Mouse (Mus musculus): Measurements from ENCODE around the gene Lactbl1. TPM values are rescaled to one million over a fixed set of nuclear protein-coding genes. Genes with fewer than 3 reads are reported as not detected.
A peak's percentile ranks its signal among the peaks of the same experiment; 100 is the strongest.

The Lactbl1 gene
- total RNA-seq, 2 experiments from 2014 or later: 0.15 TPM; not detected in 1

DNA sequence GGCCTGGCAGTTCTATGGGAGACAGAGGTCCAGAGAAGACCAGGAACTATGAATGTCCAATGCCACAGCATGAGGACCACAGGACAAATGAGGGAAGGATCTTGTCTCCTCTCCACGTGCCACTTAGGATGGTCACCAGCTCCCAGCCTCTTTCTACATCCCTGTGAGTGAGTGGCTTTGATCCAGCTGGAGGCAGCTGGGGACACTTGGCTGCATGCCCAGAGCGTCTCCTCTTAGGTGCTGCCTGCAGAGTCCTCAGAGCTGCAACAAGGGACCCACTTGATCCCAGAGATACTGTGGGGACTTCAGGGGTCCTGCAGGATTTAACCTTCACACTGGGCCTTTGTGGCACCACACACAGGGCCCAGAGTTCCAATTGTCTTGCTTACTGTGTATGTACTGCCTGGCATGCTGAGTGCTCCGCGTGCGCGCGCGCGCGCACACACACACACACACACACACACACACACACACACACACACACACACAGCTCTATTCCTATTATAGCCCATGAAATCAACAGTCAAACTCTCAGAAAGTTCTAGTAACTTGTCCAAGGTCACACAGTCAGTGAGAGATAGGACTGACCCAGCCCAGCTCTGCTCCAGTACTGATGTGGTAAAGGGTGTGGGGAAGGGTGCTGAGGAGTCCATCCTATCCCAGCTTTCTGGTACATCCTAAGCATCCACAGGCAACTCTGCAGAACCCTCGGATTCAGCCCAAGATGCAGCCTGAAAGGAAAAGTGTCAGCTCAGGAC, 9.0 kb downstream of the Lactbl1 start:
- intact Hi-C loops (cut with DNase I): no loop called here
- DNase-seq (ENCODE audit: low spot score in 2 of 2): no peak

DNA sequence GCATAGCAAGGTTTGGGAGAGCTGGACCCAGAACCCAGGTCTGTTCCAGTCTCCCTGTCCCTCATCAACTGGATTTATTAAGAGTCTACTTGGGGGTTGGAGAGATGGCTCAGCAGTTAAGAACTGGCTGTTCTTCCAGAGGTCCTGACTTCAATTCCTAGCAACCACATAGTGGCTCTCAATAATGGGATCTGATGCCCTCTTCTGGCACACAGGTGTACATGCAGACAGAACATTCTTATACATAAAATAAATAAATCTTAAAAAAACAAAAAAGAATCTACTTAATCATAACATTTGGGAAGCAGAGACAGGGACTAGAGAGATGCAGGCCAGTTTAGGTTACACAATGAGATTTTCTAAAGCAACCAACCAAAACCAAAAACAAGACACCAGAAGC, 13.6 kb downstream of the Lactbl1 start:
- DNase-seq (ENCODE audit: low spot score in 2 of 2): no peak
- intact Hi-C loops (cut with DNase I): no loop called here

DNA sequence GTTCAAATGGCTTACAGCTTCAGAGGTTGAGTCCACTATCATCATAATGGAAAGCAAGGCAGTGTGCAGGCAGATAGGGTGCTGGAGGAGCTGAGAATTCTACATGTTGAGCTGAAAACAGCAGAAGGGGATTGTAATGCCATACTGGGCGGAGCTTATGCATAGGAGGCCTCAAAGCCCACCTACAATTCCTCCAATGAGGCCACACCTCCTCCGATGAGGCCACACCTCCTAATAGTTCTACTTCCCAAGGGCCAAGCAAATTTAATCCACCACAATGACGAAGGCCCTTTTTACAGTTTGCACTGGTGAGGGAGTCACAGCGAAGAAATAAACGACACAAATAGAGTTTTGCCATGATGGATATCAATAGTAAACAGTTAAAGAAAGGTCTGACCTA, 14.1 kb downstream of the Lactbl1 start:
- intact Hi-C loops (cut with DNase I): no loop called here
- DNase-seq (ENCODE audit: low spot score in 2 of 2): no peak

DNA sequence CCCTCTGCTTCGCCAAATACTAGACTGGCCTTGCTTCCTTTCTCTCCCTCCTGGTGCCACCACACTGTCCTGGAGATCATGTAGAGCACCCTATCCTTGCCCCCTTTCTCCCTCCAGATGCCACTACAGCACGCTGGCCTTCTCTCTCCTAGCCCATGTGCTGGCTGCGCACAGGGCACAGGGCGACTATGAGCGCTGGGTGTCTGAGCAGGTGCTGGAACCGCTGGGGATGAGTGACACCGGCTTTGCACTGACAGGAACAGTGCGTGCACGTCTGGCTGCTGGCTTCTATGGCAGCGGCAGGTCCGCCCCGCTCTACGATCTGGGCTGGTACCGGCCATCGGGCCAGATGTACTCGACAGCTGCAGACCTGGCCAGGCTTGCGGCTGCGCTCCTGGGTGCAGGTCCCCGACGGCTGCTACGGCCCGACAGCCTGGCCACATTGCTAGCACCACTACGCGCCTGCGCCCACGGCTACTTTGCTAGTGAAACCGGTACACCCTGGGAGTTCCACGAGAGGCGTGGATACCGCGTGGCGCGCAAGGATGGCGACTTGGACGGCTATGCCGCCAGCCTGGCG, 14.7 kb downstream of the Lactbl1 start:
- intact Hi-C loops (cut with DNase I): no loop called here
- DNase-seq (ENCODE audit: low spot score in 2 of 2): no peak

DNA sequence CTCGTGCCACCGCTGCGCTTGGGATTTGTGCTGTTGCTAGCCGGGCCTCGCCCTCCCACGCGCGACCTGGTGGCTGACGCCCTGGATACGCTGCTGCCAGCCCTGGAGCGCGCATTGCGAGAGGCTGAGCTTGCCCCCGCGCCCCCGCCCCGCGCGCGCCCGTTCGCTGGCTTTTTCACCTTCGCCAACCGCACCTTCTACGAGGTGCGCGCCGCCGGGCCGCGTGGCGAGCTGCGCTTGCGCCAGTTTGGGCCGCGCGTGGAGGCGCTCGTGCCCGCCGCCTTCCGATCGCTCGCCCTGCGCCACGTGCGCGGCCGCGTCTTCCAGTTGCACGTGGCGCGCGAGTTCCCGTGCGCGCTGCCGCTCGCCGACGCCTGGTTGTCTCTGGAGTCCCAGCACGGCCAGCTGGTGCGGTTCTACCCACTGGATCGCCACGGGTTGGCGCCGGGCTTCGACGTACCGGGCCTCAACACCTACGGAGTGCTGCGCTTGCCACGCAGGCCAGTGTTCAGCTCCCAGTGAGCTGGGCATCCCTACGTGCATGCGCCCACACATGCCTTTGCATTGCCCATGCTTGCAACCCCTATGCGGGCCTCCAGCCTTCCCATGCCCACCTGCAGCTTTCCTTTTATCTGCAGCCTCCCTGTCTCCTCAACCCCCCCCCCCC, 15.3 kb downstream of the Lactbl1 start:
- intact Hi-C loops (cut with DNase I): no loop called here
- peak; percentile 80 to 85 for DNase-seq (ENCODE audit: low spot score in 2 of 2)

DNA sequence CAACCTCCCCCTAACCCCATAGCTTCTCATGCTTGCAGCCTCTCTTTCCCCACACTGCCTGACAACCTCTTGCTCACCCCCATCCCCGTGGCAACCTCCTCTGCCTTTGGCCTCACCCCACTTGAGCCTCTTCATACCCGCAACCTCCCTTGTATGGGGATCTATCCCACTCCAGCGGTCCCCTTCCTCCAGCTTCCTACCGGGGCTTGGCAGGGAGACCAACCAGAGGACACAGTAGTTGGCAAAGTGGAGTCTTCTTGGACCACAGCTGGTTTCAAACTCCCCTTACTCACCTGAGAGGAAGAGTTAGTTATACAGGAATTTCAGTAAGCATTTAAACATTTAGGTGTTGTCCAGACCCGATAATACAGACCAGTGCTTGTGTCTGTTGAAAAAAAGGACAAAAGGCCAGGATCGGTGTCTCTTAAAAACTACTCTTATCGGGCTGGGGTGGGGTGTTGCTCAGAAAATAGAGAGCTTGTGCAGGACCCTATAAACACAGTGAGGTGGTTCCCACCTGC, 15.9 kb downstream of the Lactbl1 start:
- DNase-seq (ENCODE audit: low spot score in 2 of 2): no peak
- intact Hi-C loops (cut with DNase I): no loop called here

DNA sequence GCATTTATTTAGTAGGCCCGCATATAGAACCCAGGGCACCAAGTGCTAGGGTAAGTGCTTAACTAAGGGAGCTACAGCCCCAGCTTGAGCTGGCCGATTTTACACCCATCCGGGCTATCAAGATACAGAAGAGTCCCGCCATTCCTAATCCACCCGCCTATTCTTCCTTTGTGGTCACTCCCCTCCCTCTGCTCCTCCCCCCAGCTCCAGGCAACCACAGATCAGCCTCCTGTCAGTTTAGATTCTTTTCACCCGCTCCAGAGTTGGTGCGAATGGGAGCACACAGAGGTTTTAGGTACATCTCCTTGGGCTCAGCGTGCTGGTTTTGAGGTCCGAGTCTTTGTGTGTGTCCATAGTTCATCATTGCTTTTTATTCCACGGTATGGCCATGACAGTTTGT, 16.5 kb downstream of the Lactbl1 start:
- no peak for DNase-seq (ENCODE audit: low spot score in 2 of 2)

DNA sequence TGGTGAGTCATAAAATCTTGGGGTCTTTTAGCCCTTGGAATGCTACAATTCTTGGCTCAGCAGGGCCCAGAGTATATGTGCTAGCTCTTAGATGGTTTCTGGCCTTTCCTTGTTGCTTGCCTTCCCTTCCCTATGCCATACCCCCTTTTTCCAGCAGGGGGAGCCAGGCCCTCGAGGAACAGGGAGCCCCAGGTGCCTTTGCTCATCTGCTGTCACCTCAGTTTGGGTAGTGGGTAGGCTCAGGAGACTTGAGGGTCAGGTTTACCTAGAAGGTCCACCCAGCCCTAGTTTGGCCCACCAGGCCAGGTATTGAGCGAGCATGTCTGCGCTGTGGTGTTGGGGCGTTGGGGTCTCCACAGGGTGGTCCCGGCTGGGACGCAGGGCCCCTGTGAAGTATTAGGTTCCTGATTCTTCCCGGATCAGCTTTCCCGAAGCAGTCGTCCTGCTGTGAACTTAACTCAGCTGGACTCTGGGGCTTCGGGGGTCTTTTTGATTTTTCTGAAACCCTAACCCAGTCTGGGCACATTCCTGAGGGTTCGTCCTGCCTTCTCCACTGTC, 26.6 kb downstream of the Lactbl1 start:
- peak; percentile 82 to 88 for DNase-seq (ENCODE audit: low spot score in 2 of 2)
- intact Hi-C loops (cut with DNase I): loop anchor here (2.0 kb wide), 1 partner anchor 228 kb away; no protein-coding TSS in a partner anchor

More for the DNA sequence above, 16.5 kb downstream of the Lactbl1 start:
- intact Hi-C loops (cut with DNase I): no loop called here

DNA sequence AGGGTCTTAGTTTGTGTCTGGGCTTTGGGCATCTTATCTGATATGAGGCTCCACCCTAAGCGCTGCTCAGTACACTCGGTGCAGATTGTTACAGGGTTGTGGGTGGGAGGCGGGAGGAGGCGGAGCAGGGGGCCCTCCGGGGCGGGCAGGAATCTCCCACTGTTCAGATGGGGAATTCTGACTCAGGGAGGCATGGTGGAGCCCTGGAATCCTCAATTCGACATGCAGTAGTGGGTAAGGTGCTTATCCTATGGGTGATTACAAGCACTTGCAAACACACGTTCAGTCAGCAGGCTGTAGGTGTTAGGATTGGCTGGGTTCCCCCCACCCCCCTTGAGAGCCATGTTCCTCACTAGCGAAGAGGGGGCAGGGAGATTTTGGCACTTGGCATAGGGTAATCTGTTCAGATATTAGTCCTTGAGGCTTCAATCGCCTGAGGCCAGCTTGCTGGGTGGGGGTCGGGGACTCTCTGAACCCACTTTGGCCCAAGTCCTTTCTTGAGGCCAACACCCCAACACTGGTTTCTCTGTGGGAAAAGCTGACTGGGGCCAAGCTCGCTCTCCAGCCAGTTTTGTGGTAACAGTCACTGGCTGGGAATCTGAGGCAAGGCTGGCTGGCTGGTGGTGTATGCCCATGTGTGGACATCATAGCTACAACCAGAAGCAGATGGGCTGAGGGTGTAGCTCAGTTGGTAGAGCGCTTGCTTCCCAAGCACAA, 27.2 kb downstream of the Lactbl1 start:
- intact Hi-C loops (cut with DNase I): loop anchor here (2.0 to 5.0 kb wide), 2 partner anchors 227 to 423 kb away; no protein-coding TSS in a partner anchor
- no peak for DNase-seq (ENCODE audit: low spot score in 2 of 2)

DNA sequence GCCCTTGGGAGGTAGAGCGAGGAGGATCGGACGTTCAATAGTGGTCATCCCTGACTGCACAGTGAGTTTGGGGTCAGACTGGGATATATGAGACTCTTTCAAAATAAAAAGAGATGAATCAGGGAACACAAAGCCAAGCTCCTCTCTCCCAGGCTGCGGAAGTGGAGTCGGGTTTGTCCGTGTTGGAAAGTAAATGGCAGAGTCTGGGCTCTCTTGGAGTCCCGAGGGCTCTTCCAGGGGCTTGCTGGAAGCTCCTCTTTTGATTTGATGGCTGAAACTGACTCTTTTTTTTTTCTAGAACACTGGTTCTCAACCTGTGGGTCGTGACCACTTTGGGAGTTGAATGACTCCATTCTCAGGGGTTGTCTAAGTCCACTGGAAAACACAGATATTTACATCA, 27.8 kb downstream of the Lactbl1 start:
- intact Hi-C loops (cut with DNase I): loop anchor here (5.0 kb wide), 1 partner anchor 422 kb away; no protein-coding TSS in a partner anchor
- no peak for DNase-seq (ENCODE audit: low spot score in 2 of 2)

DNA sequence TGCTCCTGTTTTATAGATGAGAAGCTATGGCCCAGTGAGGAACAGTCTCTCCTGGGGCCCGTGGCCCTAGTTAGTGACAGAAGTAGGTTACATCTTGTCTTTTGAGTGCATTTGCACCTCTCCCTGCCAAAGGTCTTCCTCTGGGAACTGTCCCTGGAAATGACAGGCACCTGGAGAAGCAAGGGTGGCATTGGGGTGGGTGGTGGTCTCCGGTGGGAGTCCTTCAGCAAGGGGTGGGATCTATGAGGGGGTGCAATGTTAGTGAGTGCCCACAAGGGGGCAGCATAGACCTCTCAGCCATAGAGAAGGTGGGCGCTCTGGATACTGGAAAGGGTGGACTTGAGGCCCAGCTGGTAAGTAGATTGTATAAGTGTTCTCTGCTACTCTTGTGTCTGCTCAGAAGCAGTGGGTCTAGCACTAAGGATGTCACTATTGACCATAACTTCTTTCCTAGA, 29.0 kb downstream of the Lactbl1 start:
- intact Hi-C loops (cut with DNase I): loop anchor here (5.0 kb wide), 1 partner anchor 421 kb away; no protein-coding TSS in a partner anchor
- DNase-seq (ENCODE audit: low spot score in 2 of 2): no peak

DNA sequence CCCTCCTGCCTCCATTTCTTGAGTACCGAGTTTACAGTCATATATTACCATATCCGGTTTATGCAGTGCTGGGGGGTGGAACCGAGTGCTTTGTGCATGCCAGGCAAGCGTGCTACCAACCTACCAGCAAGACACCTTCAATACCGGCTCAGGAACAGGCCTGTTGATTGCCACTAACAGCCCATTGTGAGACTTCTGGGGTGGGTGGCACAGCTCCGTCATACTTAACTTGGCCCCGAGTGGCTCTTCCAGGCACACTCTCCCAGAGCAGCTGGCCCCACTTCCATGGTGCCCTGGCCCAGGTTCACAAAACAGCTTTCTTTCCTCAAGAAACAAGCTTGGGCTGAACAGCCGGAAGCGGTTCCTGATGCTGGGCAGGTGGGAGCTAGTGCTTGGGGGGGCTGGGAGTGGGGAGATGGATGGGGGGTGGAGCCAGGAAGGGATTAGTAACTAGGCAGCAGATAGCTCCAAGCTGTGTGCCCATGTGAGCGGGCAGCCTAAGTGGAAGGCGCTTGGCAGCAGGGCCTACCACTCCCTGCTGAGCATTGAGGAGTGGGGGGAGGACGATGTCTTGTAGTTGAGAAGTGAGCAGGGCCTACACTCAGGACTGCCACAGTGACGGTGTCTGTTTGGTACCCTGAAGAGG, 29.6 kb downstream of the Lactbl1 start:
- intact Hi-C loops (cut with DNase I): loop anchor here (5.0 kb wide), 1 partner anchor 420 kb away; no protein-coding TSS in a partner anchor

DNA sequence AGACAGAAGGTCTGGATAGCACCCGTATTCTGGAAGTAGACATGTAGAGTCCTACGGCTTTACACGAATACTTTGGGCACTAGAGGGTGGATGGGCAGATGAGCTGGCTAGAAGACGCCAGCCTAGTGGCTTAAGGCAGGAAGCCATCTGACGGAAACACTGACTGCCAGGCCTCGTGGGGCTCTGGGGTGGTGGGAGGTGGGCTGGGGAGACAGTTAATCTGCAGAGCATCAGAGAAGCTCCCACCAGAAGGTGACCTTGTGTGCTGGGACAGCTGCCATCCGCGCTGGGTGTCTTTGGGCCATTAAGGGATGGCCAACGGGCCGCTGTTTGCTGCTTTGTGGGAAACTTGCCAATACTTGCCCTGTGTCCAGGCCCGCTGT, 30.1 kb downstream of the Lactbl1 start:
- peak in 1 of 2 experiments; percentile 32 for DNase-seq (ENCODE audit: low spot score in 2 of 2)
- intact Hi-C loops (cut with DNase I): loop anchor here (5.0 kb wide), 1 partner anchor 420 kb away; no protein-coding TSS in a partner anchor

More for the DNA sequence above, 29.6 kb downstream of the Lactbl1 start:
- DNase-seq (ENCODE audit: low spot score in 2 of 2): peak in 1 of 2 experiments; percentile 41

DNA sequence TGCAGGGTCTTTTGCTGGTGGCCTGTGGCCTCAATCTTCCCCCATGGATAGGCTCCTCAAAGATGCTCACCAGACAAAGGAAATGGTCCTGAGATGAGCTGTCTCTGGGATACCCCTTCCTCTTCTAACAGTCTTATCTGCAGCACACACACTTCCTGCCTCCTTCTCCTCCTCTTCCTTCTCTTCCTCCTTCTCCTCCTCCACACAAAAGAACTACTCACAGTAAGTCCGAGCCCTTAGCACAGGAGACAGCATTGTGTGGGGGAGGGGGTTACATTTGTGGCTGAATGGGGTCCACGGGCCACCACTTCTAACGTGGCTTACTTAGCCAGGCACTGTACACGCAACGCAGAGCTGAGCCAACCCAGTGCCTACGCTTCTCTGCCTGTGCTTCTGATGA, 30.6 kb downstream of the Lactbl1 start:
- no peak for DNase-seq (ENCODE audit: low spot score in 2 of 2)
- intact Hi-C loops (cut with DNase I): loop anchor here (5.0 kb wide), 1 partner anchor 419 kb away; no protein-coding TSS in a partner anchor

DNA sequence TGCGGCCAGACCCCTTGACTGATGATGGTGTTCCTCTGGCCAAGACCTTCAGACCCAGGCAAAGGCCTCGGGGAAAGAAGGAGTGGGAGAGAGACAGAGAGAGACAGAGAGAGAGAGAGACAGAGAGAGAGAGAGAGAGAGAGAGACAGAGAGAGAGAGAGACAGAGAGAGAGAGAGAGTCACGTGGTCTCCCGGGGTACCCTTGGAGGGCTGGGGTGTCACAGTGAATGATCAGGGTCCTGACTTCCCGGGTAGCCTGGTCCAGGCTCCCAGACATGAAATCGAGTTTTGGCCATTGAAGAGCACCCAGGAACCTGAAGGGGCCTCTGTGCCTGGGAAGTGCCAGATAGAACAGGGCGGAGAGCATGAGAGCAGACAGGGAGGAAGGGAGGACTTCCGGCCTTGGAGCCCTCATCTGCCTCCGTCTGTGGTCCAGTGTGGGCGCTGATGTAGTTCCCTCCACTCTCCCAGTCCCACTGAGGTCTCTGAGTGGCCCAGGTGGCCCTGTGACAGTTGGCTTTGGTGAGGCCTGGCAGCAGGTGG, 31.3 kb downstream of the Lactbl1 start:
- no peak for DNase-seq (ENCODE audit: low spot score in 2 of 2)
- intact Hi-C loops (cut with DNase I): loop anchor here (5.0 kb wide), 1 partner anchor 419 kb away; no protein-coding TSS in a partner anchor

DNA sequence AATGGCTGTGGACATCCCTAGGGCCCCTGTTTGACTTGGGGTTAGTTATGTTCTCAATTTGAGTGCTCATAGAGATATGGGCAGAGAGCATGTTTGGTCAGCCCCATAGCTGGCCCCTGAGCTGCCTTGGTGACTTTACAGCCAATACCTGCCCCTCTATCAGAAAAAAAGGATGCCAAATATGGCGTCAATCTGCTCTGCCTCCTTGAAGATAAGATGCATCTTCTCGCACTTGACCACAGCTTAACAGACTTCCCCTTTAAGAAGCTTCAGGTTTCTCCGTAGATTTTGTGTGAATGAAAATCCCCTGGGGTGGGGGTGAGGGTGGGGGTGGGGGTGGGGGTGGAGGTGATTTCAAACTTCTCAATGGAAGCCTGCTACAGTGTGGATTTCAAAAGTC, 35.5 kb downstream of the Lactbl1 start:
- intact Hi-C loops (cut with DNase I): no loop called here
- no peak for DNase-seq (ENCODE audit: low spot score in 2 of 2)

DNA sequence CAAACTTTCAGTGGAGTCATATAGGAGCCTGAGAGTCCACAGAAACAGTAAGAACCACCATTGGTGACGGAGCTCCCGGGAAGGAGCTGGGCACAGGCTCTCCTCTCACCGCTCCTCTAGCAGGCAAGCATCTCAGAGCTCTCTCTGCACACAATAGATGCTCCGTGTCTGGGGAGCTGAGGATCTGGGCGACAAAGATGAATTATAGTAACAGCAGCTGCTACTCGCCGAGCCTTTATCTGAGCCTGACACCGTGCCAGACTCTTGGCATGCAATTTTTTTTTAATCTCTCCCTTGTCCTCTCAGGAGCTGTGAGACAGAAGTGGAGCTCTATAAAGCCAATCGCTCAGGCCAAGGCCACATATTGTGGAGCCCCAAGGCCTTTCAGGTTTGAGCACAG, 42.6 kb downstream of the Lactbl1 start:
- intact Hi-C loops (cut with DNase I): no loop called here
- DNase-seq (ENCODE audit: low spot score in 2 of 2): peak; percentile 52 to 67

DNA sequence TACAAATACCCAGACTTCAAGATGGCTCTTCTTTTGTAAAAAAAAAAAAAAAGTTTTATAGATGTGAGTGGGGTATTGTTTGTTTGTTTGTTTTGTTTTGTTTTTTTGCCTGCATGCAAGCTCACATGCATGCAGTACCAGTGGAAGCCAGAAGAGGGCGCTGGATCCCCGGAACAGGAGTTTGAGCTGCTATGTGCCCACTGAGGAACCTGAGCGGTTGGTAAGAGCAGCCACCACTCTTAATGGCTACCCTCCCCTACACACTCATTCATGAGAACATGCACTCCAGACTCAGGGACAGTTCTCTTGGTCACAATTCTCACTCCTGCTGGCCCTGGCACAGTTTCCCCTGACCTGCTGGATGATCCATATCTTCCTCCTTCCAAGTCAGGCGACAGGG, 43.6 kb downstream of the Lactbl1 start:
- DNase-seq (ENCODE audit: low spot score in 2 of 2): no peak
- intact Hi-C loops (cut with DNase I): no loop called here
